Mouse (Mus musculus): ENCODE results near the gene Catsper2.

Gene Catsper2

GRCm38 (mm10) chr2:121354378-121354777, 59.2 kb downstream of the Catsper2 start:
- no peak for DNase-seq (ENCODE audit: low spot score in 2 of 2)

DNA sequence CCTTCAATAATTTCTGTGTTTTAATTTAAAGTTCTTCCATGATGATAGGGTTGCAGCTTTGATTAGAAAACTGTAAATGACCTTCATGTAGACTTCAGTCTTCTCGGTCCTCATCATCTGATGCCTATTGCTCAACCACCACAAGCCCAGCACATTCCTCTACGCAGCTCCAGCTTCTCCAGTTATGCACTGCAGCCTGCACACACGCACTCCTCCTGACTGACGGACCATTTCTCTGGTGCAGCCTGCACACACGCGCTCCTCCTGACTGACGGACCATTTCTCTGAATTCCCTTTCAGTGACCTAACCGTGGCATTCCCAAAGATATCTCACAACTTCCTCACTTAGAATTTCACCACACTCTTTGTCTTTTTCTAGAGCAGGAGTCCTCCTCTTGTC, 60.4 kb downstream of the Catsper2 start:
- DNase-seq (ENCODE audit: low spot score in 2 of 2): no peak

All from right cerebral cortex, postnatal 10 days (tissue).